Mouse (Mus musculus) right cerebral cortex, adult 2 months (tissue): Measurements from ENCODE around the gene Lrrn3.

Source experiments
- DNase-seq, 2 experiments: peaks; one replicate each; pipeline ENCODE4 v3.0.0; 2021 to 2022; ENCODE audit warnings: low spot score in 2 of 2

Gene Lrrn3

GRCm38 (mm10) chr12:41486331-41486730 is at the start of gene Lrrn3:
TSS of gene Lrrn3 (minus strand) at chr12:41486431.
- DNase-seq: no peak

- DNase-seq: no peak
Observed at GRCm38 (mm10) chr12:41528410-41528809, 42.2 kb upstream of the Lrrn3 start.

GRCm38 (mm10) chr12:41526688-41527087 is 40.5 kb upstream of the Lrrn3 start:
- no peak for DNase-seq

GRCm38 (mm10) chr12:41521671-41522070 is 35.4 kb upstream of the Lrrn3 start:
- DNase-seq: no peak

GRCm38 (mm10) chr12:41520326-41520725 is 34.1 kb upstream of the Lrrn3 start:
- no peak for DNase-seq

- DNase-seq: no peak
Observed at GRCm38 (mm10) chr12:41518897-41519296, 32.7 kb upstream of the Lrrn3 start.

GRCm38 (mm10) chr12:41510588-41510987 is 24.4 kb upstream of the Lrrn3 start:
- peak in 1 of 2 experiments; percentile 20 for DNase-seq

GRCm38 (mm10) chr12:41508610-41509009 is 22.4 kb upstream of the Lrrn3 start:
- no peak for DNase-seq

GRCm38 (mm10) chr12:41500049-41500820 is 14.0 kb upstream of the Lrrn3 start:
- DNase-seq: no peak

- DNase-seq: no peak
Observed at GRCm38 (mm10) chr12:41494620-41495019, 8.4 kb upstream of the Lrrn3 start.

GRCm38 (mm10) chr12:41487005-41487404 is 774 bp upstream of the Lrrn3 start:
- DNase-seq: peak in 1 of 2 experiments; percentile 34

GRCm38 (mm10) chr12:41485512-41486215 is 567 bp downstream of the Lrrn3 start:
- peak; percentile 81 to 84 for DNase-seq

- peak; percentile 64 to 71 for DNase-seq
Observed at GRCm38 (mm10) chr12:41484689-41485511, 1.3 kb downstream of the Lrrn3 start.

GRCm38 (mm10) chr12:41483593-41484451 is 2.4 kb downstream of the Lrrn3 start:
- DNase-seq: peak; percentile 46 to 57

GRCm38 (mm10) chr12:41483091-41483592 is 3.1 kb downstream of the Lrrn3 start:
- DNase-seq: peak; percentile 31 to 53

- DNase-seq: no peak
Observed at GRCm38 (mm10) chr12:41481486-41481885, 4.7 kb downstream of the Lrrn3 start.

- no peak for DNase-seq
Observed at GRCm38 (mm10) chr12:41469096-41469801, 17.0 kb downstream of the Lrrn3 start.

GRCm38 (mm10) chr12:41468374-41468991 is 17.7 kb downstream of the Lrrn3 start:
- DNase-seq: no peak

- no peak for DNase-seq
Observed at GRCm38 (mm10) chr12:41438446-41438845, 47.8 kb downstream of the Lrrn3 start.
